Comparison of ENCODE assay signal across 8 mouse cellular contexts in the genomic region with DNA sequence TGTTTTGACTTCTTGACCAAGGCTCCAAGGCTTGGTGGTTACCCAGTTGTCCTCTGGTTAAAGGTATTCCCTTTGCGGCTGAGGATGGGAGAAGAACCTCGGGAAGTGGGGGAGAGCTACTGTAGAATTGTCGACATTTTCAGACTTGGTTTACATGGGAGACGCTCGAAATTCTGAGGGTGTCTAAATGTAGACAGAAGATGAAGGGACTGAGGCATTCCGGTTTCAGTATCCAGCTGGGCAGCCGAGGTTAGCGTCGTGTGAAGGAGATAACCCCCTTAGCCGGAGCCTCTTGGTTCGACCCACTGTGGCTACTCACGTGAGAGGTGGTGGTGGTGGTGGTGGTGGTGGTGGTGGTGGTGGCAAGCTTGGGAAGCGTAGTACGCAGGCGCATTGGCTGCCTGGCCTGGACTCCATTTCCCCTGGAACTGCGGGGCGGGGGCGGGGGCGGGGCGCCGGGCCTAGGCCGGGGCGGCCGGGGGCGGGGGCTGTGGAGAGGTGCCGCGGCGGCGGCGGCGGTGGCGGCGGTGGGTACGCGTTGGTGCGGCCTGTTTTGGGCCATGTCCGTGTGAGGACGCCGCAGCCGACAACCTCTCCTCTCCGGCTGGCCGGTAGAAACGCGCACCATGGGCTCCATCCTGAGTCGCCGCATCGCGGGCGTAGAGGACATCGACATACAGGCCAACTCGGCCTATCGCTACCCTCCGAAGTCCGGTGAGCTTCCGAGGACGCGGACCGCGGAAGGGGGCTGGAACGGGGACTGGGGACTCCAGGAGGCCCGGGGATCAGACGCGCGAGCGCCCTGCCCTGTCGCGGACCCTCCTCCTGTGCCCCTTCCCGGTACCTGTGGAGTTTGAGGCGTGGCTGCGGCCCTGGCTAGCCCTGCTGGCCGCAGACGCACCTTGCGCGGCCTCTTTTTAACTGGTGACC. TPM values are rescaled to one million over a fixed set of nuclear protein-coding genes. Genes with fewer than 3 reads are reported as not detected.
DNase-seq lines count a peak whose midpoint lies in the region; ATAC-seq and TF ChIP-seq lines count a peak whose summit lies in the region.

TSS of gene Mgrn1 (plus strand) at position 490 of the 930 bp plus-strand sequence.

- TF ChIP-seq POLR2A in olfactory bulb, adult 2 months (IDR thresholded peaks at IDR 0.05; ENCODE audit: insufficient read depth, low read depth, low read length), result peak; percentile 79

- intact Hi-C loops in heart, postnatal 25 days (cut with DNase I), result loop anchor here (2.0 kb wide), 1 partner anchor 55 kb away; no protein-coding TSS in a partner anchor

- H3K4me2 ChIP-seq in forebrain, embryonic 16.5 days (ENCODE audit: low read length), result peak within 1 kb of the TSS; percentile 80
- peak within 1 kb of the TSS; percentile 94 for H3K4me2 ChIP-seq in lung, embryonic 14.5 days

- DNase-seq in MN1 (ENCODE audit: low spot score), result peak; percentile 90
- DNase-seq in cerebellum, adult 18-20 months, result peak; percentile 90 to 91
- peak; percentile 76 for DNase-seq in heart, postnatal 25 days (ENCODE audit: low spot score)
- DNase-seq in layer of hippocampus, adult 18-20 months (ENCODE audit: low spot score in 2 of 2), result peak; percentile 66 to 87
- peak; percentile 93 for DNase-seq in lung, embryonic 14.5 days
- peak; percentile 68 to 75 for DNase-seq in thymus, adult 18-20 months

- ATAC-seq in forebrain, embryonic 16.5 days, result peak; percentile 88
- peak; percentile 89 for ATAC-seq in lung, embryonic 14.5 days (ENCODE audit: insufficient read depth)

- H3K9ac ChIP-seq in forebrain, embryonic 16.5 days (replicated peaks; ENCODE audit: low read depth, low read length), result peak within 1 kb of the TSS; percentile 91
- peak within 1 kb of the TSS; percentile 88 for H3K9ac ChIP-seq in lung, embryonic 14.5 days

- under 1% methylated on average over 73 of the region's 74 CpGs for WGBS in forebrain, embryonic 16.5 days
- under 1% methylated on average over 59 of the region's 74 CpGs for WGBS in lung, embryonic 14.5 days
- 1% methylated on average over 73 of the region's 74 CpGs for WGBS in olfactory bulb, adult 2 months

- H3K4me3 ChIP-seq in forebrain, embryonic 16.5 days (replicated peaks; ENCODE audit: low read length), result peak within 1 kb of the TSS; percentile 91
- H3K4me3 ChIP-seq in lung, embryonic 14.5 days (ENCODE audit: low read depth, low read length), result peak within 1 kb of the TSS; percentile 86
- H3K4me3 ChIP-seq in olfactory bulb, adult 2 months (ENCODE audit: insufficient read depth, low read depth, low read length), result peak within 1 kb of the TSS; percentile 73

- TF ChIP-seq CTCF in lung, embryonic 14.5 days (IDR thresholded peaks at IDR 0.05; ENCODE audit: low read depth), result 0 out of 2 replicates have a peak, but pooled peaks have one; percentile 2
- no peak for TF ChIP-seq CTCF in olfactory bulb, adult 2 months (IDR thresholded peaks at IDR 0.05; ENCODE audit: insufficient read depth, low read depth, low read length)

- H3K27me3 ChIP-seq in forebrain, embryonic 16.5 days (replicated peaks; ENCODE audit: control insufficient read depth, insufficient read depth, low read length), result no peaks in the 10 kb centered on the region
- no peaks in the 10 kb centered on the region for H3K27me3 ChIP-seq in lung, embryonic 14.5 days (ENCODE audit: insufficient read depth, low read length)

- no peaks in the 10 kb centered on the region for H3K9me3 ChIP-seq in forebrain, embryonic 16.5 days (ENCODE audit: control insufficient read depth, low read length)
- no peaks in the 10 kb centered on the region for H3K9me3 ChIP-seq in lung, embryonic 14.5 days (ENCODE audit: low read depth, low read length)

- peaks cover 31% of the 10 kb centered on the region for H3K4me1 ChIP-seq in forebrain, embryonic 16.5 days (replicated peaks; ENCODE audit: control insufficient read depth, insufficient read depth, low read length)
- H3K4me1 ChIP-seq in lung, embryonic 14.5 days (ENCODE audit: insufficient read depth), result peaks cover 23% of the 10 kb centered on the region
- H3K4me1 ChIP-seq in olfactory bulb, adult 2 months (ENCODE audit: control insufficient read depth, insufficient read depth, low read length), result peaks cover 2% of the 10 kb centered on the region; the same call in 1 of the 2 replicates

- H3K27ac ChIP-seq in forebrain, embryonic 16.5 days (ENCODE audit: low read length), result peak within 1 kb of the TSS; percentile 86
- H3K27ac ChIP-seq in lung, embryonic 14.5 days (ENCODE audit: low read depth), result peak within 1 kb of the TSS; percentile 89
- peak within 1 kb of the TSS; percentile 99 for H3K27ac ChIP-seq in olfactory bulb, adult 2 months (ENCODE audit: insufficient read depth, low read depth, low read length)

- H3K36me3 ChIP-seq in forebrain, embryonic 16.5 days (ENCODE audit: control insufficient read depth, insufficient read depth), result no peaks in the 10 kb centered on the region
- H3K36me3 ChIP-seq in lung, embryonic 14.5 days (ENCODE audit: insufficient read depth), result 0 out of 2 replicates have a peak, but pooled peaks cover under 1% of the 10 kb centered on the region

RNA-seq across cellular contexts. Expression of gene Mgrn1, which starts in this region (rescaled TPM):
- 104 and 108 TPM in 2 replicates for polyA plus RNA-seq in forebrain, embryonic 16.5 days (2015; fragmentation: Nextera tagmentation; extraction: Ambion mirVana)
- total RNA-seq in heart, postnatal 25 days (2021), result 100 to 1,000 TPM; 147 to 148 TPM
- 100 to 1,000 TPM; 214 to 215 TPM for total RNA-seq in layer of hippocampus, adult 18-20 months (2021)
- 88.0 and 88.8 TPM in 2 replicates for polyA plus RNA-seq in lung, embryonic 14.5 days (2014; fragmentation: Nextera tagmentation; extraction: Ambion mirVana)
- 248 TPM in 1 of 2 replicates, not detected in the other for polyA plus RNA-seq in olfactory bulb, adult 2 months (2012; ENCODE audit: insufficient read depth, insufficient read length, low replicate concordance, missing spikeins)

Comparison
In these comparisons a context has a peak if more than half of its experiments do, and no peak if none do; other contexts are left out.
1. Peak in every context shown above with its lines: DNase-seq, ATAC-seq, H3K4me3 ChIP-seq and H3K27ac ChIP-seq.